Mouse (Mus musculus) heart, embryonic 13.5 days (tissue): ENCODE measurements at regions not wholly inside any gene's neighbourhood (a gene's known extent, or its start where the extent isn't known, plus 50 kb on each side); places are given as distances from the start of the nearest gene placed in this dataset.

Experiments
- ATAC-seq: fragments of 200-750 bp; cut with Nextera tagmentation; 2 replicates; pipeline ENCODE4 v1.8.0; 2017; ENCODE audit warnings: moderate TSS enrichment; ENCODE audit not compliant: insufficient number of reproducible peaks, low FRiP score, low TSS enrichment; ENCODE audit errors: extremely low read depth
- H3K27ac ChIP-seq: fragments of 300-500 bp; sonication (generic); replicated peaks from 2 replicates; pipeline ENCODE4 v1.5.1; 2015; ENCODE audit warnings: moderate library complexity, mild to moderate bottlenecking, inconsistent platforms
- H3K27me3 ChIP-seq: fragments of 300-500 bp; sonication (generic); replicated peaks from 2 replicates; pipeline ENCODE4 v1.6.1; 2015; ENCODE audit warnings: mild to moderate bottlenecking, inconsistent platforms
- H3K36me3 ChIP-seq: fragments of 300-500 bp; sonication (generic); 2 replicates; pipeline ENCODE4 v1.6.1; 2015; ENCODE audit warnings: mild to moderate bottlenecking, inconsistent platforms
- H3K4me1 ChIP-seq: fragments of 300-500 bp; sonication (generic); 2 replicates; pipeline ENCODE4 v1.6.1; 2015; ENCODE audit warnings: inconsistent platforms
- H3K4me2 ChIP-seq: fragments of 300-500 bp; sonication (generic); 2 replicates; pipeline ENCODE4 v1.6.1; 2015; ENCODE audit warnings: inconsistent platforms, mild to moderate bottlenecking, moderate library complexity
- H3K4me3 ChIP-seq: fragments of 300-500 bp; sonication (generic); 2 replicates; pipeline ENCODE4 v1.5.1; 2015; ENCODE audit warnings: moderate library complexity, mild to moderate bottlenecking, inconsistent platforms
- H3K9ac ChIP-seq: fragments of 300-500 bp; sonication (generic); 2 replicates; pipeline ENCODE4 v1.6.1; 2015; ENCODE audit warnings: inconsistent platforms, mild to moderate bottlenecking, moderate library complexity
- H3K9me3 ChIP-seq: fragments of 300-500 bp; sonication (generic); 2 replicates; pipeline ENCODE4 v1.6.1; 2016; ENCODE audit warnings: inconsistent platforms
- WGBS: fragments of 180-500 bp; shearing (Covaris S2); methylation state at CpG from one replicate; pipeline ENCODE4 v1.1.7; 2015; ENCODE audit warnings: mixed read lengths; 5-methylcytosine and 5-hydroxymethylcytosine counted together

DNA sequence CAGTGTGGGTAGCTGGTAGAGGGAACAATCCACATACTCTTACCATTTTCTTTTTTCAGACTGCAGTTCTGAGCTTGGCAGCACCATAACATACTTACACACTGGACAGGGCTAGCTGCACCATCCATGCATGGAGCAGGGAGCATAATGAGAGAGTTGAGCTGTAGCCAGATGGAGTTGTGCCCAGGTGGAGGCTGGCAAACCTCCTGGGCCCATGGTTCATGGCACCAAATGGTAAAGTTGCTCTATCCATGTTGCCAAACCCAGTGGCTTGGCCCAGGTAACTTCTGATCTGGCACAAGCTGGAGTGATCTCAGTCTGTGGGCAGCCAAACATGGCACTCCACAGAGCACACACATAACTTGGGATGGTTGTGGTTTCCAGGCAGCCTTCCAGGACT lies 111.0 kb upstream of the Lhx8 start:
- Histone ChIP-seq H3K36me3 (no peaks in the 10 kb centered on the region), H3K4me1 (no peaks in the 10 kb centered on the region), H3K4me2 (no peak overlapping the region), H3K4me3 (no peak overlapping the region), H3K27me3 (no peaks in the 10 kb centered on the region), H3K27ac (no peak overlapping the region), H3K9me3 (peaks cover 5% of the 10 kb centered on the region; the same call in 1 of the 2 replicates), H3K9ac (no peak overlapping the region)
- ATAC-seq: no peak

DNA sequence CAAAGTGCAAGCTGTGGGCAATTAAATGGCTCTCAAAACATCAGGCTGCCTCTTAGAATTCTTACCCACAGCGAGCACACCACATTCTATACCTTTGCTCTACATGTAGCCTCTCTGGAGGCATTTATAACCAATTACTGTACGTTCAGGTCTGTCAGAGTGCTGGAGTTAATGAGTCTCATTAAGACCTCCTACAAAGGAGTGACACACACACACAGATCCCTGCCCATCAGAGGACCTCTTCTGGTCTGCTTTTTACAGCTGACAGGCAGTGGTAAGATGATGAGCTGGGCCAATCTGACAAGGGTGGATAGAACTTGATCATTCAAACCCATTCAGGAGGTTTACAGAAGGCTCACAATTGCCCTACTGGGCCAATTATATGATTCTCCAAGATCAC lies 110.4 kb upstream of the Lhx8 start:
- no peaks in the 10 kb centered on the region for H3K36me3 ChIP-seq
- H3K27ac ChIP-seq: no peak overlapping the region
- H3K4me2 ChIP-seq: no peak overlapping the region
- ATAC-seq: no peak
- 79% methylated on average over 2 of the region's 2 CpGs for WGBS
- H3K27me3 ChIP-seq: no peaks in the 10 kb centered on the region
- no peaks in the 10 kb centered on the region for H3K4me1 ChIP-seq
- no peak overlapping the region for H3K4me3 ChIP-seq
- no peak overlapping the region for H3K9ac ChIP-seq
- H3K9me3 ChIP-seq: peaks cover 5% of the 10 kb centered on the region; the same call in 1 of the 2 replicates

DNA sequence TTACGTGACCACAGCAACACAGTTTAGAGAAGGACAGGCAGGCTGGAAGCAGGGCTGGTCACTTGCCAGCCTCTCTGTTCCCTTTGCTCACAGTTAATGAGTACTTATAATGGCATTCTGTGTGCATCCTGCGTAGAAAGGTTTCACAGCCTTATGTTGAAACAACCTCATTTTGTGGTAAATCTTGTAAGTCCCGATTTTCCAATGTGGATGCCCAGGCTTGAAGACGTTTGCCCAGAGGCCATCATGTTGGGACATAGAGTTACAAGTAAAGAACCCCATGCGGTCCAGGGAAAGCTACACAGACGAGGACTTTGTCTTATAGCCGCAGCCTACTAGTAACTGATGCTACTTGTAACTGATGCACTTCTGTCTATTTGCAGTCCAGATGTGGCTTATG lies 100.4 kb upstream of the Lhx8 start:
- Histone ChIP-seq H3K4me1 (no peaks in the 10 kb centered on the region), H3K9ac (no peak overlapping the region), H3K27ac (no peak overlapping the region), H3K27me3 (no peaks in the 10 kb centered on the region), H3K4me2 (no peak overlapping the region), H3K9me3 (no peaks in the 10 kb centered on the region), H3K36me3 (no peaks in the 10 kb centered on the region), H3K4me3 (no peak overlapping the region)
- no peak for ATAC-seq
- 82% methylated on average over 7 of the region's 7 CpGs for WGBS

DNA sequence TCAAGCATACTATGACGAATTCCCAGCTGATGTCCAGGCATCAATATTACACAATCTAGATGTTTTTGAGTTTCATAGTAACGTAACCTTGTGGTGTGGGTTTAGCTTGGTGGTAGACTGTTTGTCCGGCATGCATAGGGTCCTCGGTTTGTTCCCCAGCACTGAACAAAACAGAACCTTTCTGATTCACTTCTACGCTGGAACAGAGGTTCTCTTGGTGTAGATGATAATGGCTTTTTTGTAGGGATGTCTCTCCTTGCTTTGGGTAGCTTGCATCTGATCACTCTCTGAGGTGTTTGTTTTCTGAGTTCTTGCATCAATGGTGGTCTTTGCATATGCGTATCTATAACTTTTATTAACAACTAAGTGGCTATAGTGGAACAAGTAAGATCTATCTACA lies 99.2 kb upstream of the Lhx8 start:
- H3K27ac ChIP-seq: no peak overlapping the region

DNA sequence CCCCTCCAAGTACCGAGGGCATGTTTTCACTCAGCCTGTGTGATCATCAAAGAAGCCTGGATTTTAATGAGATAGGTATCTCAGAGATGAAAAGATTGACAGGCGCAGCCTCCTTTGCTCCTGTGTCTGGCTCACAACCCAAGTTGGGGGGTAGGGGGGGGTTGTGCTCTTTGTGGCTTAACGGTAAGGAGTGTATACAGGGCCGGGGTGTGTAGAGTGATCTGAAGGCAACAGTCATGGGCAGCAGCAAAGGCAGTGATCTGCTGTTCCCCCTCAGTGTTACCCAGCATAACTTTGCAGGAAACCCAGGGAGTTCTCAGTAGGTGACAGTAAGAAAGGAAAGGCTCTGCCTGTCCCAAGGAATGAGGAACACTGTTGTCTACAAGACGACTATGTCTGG lies 94.1 kb upstream of the Lhx8 start:
- H3K4me2 ChIP-seq: no peak overlapping the region
- H3K9ac ChIP-seq: no peak overlapping the region
- H3K27me3 ChIP-seq: no peaks in the 10 kb centered on the region
- no peaks in the 10 kb centered on the region for H3K36me3 ChIP-seq
- no peak for ATAC-seq
- H3K4me3 ChIP-seq: no peak overlapping the region
- no peak overlapping the region for H3K27ac ChIP-seq
- no peaks in the 10 kb centered on the region for H3K9me3 ChIP-seq
- 74% methylated on average over 5 of the region's 5 CpGs for WGBS
- H3K4me1 ChIP-seq: no peaks in the 10 kb centered on the region

More for the DNA sequence above, 99.2 kb upstream of the Lhx8 start:
- Histone ChIP-seq H3K4me1 (no peaks in the 10 kb centered on the region), H3K9ac (no peak overlapping the region), H3K4me3 (no peak overlapping the region), H3K36me3 (no peaks in the 10 kb centered on the region), H3K27me3 (no peaks in the 10 kb centered on the region), H3K4me2 (no peak overlapping the region), H3K9me3 (no peaks in the 10 kb centered on the region)
- WGBS: 81% methylated on average over 6 of the region's 6 CpGs
- no peak for ATAC-seq

DNA sequence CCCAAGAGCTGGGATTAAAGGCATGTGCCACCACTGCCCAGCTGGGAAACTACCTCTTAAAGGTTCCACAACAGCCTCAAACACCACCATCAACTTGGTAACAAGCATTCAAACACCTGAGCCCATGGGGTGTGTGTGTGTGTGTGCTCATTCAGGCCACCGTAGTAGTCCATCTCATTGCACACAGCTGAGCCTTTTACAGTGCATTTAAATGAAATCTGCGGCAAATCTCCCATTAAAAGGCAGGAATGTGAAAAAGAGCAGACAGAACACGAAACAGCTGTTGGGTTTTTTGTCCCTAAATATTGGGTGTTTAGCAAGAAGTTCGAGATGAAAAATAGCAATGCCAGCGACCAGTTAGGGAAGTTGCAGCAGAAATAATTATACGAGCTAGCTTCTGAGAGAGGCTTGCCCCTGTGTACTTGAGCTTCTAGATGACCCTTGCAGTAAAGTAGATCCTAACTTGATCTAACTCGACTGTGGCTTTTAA lies 91.0 kb upstream of the Lhx8 start:
- no peak overlapping the region for H3K27ac ChIP-seq
- 83% methylated on average over 7 of the region's 7 CpGs for WGBS
- no peaks in the 10 kb centered on the region for H3K9me3 ChIP-seq
- no peaks in the 10 kb centered on the region for H3K4me1 ChIP-seq
- no peak overlapping the region for H3K4me3 ChIP-seq
- no peak for ATAC-seq
- no peaks in the 10 kb centered on the region for H3K36me3 ChIP-seq
- H3K9ac ChIP-seq: no peak overlapping the region
- no peak overlapping the region for H3K4me2 ChIP-seq
- H3K27me3 ChIP-seq: no peaks in the 10 kb centered on the region

DNA sequence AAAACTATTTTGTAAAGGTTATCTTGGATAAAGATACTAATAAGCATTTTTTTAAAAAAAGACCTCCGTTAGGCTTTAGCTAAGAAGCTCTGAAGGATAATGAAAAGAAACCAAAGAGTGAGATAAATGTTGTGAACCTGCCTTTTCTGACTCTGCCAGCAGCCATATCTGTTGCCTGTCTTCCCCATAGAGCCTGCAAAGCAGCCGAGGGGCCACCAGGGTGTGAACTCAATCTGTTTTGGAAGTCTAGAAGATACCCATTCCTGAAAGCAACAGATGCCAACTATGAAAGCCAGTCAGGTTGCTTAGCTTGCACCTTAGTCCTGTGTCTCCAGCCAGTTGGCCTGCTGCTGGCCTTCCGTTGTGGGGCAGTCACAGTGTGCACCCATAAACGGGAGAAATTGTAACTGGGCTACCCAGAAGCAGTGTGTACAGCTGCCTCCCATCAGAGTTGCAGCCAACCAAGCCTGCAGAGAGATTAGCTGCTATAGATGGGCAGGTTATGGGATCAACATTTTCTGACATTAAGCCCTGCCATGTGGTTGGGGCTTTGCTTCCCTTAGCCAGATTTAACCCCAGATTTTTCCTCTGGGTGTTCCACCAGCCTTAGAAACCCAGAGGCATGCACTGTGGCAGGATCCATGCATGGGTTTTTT lies 87.8 kb upstream of the Lhx8 start:
- Histone ChIP-seq H3K27me3 (no peaks in the 10 kb centered on the region), H3K4me1 (no peaks in the 10 kb centered on the region), H3K9ac (no peak overlapping the region), H3K4me3 (no peak overlapping the region), H3K9me3 (no peaks in the 10 kb centered on the region), H3K4me2 (no peak overlapping the region), H3K36me3 (no peaks in the 10 kb centered on the region), H3K27ac (no peak overlapping the region)
- no peak for ATAC-seq
- 62% methylated on average over 4 of the region's 4 CpGs for WGBS

DNA sequence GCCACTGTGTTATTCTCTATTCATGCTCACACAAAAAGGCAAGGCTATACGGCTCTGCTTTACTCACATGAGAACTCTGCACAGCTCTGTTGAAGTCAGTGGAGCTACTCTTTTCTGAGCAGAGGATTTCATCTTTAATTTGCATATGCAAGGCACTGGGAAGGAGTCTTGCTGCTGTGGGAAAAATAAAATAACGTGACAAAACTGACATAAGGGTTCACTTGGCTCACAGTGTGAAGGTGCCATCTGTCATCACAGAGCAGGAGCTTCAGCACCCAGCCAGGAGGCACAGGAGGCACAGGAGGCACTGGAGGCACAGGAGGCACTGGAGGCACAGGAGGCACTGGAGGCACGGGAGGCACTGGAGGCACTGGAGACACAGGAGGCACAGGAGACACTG lies 83.9 kb upstream of the Lhx8 start:
- H3K9me3 ChIP-seq: no peaks in the 10 kb centered on the region
- H3K9ac ChIP-seq: no peak overlapping the region
- WGBS: 61% methylated on average over 3 of the region's 3 CpGs
- no peak for ATAC-seq
- no peaks in the 10 kb centered on the region for H3K4me1 ChIP-seq
- H3K4me3 ChIP-seq: no peak overlapping the region
- H3K4me2 ChIP-seq: no peak overlapping the region
- H3K36me3 ChIP-seq: no peaks in the 10 kb centered on the region
- no peaks in the 10 kb centered on the region for H3K27me3 ChIP-seq
- H3K27ac ChIP-seq: no peak overlapping the region

DNA sequence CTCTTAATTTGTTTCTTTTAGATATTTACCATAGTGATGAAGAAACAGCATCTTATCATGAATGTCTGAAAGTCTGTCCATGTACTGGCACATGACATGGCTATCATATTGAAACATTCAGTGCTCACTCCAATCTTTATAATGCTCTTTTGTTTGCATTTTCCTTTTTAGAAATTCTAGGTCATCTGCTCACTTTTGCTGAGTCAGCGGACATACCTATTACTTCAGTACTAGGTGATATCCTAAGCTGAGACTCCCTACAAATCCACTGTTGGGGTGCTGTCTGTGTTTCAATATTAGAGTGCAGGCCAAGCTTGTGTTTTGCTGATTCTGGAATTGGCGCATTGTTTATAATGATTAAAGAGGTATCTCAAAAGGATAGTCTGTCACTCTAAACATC lies 79.8 kb upstream of the Lhx8 start:
- 83% methylated on average over 2 of the region's 2 CpGs for WGBS
- H3K9me3 ChIP-seq: peaks cover 5% of the 10 kb centered on the region
- no peaks in the 10 kb centered on the region for H3K36me3 ChIP-seq
- H3K27me3 ChIP-seq: no peaks in the 10 kb centered on the region
- no peak overlapping the region for H3K27ac ChIP-seq
- H3K9ac ChIP-seq: no peak overlapping the region
- no peak overlapping the region for H3K4me3 ChIP-seq
- H3K4me1 ChIP-seq: no peaks in the 10 kb centered on the region
- no peak overlapping the region for H3K4me2 ChIP-seq
- no peak for ATAC-seq

DNA sequence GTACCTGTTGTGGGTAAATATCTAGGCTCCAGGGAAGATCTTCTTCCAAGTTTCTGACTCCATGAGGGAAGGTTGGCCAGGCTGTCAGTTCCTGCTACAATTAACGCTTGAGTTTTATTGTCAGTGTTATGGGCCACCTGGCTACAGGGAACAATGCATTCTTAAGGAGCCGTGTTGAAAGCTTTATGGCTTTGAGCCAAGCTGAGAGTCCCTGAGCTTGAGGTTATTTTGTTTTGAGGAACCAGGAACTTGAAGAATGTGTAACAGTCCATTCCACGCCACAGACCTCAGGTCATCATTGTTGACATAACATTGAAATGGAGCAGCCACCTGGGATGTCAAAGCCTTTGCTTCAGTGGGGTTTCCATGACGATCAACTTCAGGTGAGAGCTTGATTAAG lies 71.6 kb upstream of the Lhx8 start:
- Histone ChIP-seq H3K4me3 (no peak overlapping the region), H3K9ac (no peak overlapping the region), H3K4me1 (peaks cover 11% of the 10 kb centered on the region), H3K36me3 (no peaks in the 10 kb centered on the region), H3K4me2 (no peak overlapping the region), H3K9me3 (no peaks in the 10 kb centered on the region), H3K27ac (no peak overlapping the region), H3K27me3 (no peaks in the 10 kb centered on the region)
- 34% methylated on average over 4 of the region's 4 CpGs for WGBS
- no peak for ATAC-seq

DNA sequence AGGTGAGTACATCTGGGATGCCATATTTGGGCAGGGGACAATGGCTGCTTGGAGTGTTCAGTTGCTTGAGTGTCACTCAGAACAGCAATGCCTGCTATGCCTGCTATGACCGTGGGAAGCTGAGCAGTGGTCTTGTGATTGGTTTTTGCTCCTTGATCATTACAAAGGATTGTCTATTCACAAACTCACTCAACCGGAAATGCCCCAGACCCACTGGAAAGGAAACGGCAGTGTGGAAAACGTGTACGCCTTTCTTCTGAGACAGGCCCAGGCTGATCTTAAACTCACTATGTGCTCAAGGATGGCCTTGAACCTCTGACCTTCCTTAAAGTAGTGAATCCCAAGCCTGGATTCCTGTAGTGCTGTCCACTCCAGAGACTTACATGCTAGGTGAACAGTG lies 63.2 kb upstream of the Lhx8 start:
- ATAC-seq: no peak

DNA sequence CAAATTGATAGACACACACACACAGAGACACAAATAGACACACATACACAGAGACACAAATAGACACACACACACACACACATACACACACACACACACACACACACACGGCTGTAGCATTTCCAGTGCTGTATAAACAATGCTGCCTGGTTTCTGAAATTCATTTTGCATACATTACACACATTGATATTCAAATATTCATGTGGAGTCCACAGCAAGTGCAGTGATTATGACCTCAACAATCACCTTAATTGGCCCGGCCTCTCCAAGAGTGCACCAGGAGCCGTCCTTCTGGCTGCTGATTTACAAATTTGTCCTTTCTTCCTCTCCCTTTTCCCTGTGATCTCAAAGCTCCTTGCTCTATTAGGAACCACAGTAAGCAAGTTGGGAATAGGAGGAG lies 61.2 kb upstream of the Lhx8 start:
- Histone ChIP-seq H3K4me2 (no peak overlapping the region), H3K4me1 (no peaks in the 10 kb centered on the region)
- 71% methylated on average over 3 of the region's 3 CpGs for WGBS

More for the DNA sequence above, 63.2 kb upstream of the Lhx8 start:
- Histone ChIP-seq H3K4me2 (no peak overlapping the region), H3K27me3 (peaks cover 7% of the 10 kb centered on the region; the same call in 1 of the 2 replicates), H3K9ac (no peak overlapping the region), H3K4me1 (no peaks in the 10 kb centered on the region), H3K36me3 (no peaks in the 10 kb centered on the region), H3K4me3 (no peak overlapping the region), H3K27ac (no peak overlapping the region), H3K9me3 (no peaks in the 10 kb centered on the region)
- WGBS: 77% methylated on average over 5 of the region's 5 CpGs

More for the DNA sequence above, 61.2 kb upstream of the Lhx8 start:
- Histone ChIP-seq H3K4me3 (no peak overlapping the region), H3K36me3 (no peaks in the 10 kb centered on the region), H3K27me3 (peaks cover 14% of the 10 kb centered on the region; the same call in 1 of the 2 replicates), H3K9me3 (no peaks in the 10 kb centered on the region), H3K9ac (no peak overlapping the region), H3K27ac (no peak overlapping the region)
- no peak for ATAC-seq
